Mouse (Mus musculus): ENCODE measurements at regions not wholly inside any gene's neighbourhood (a gene's known extent, or its start where the extent isn't known, plus 50 kb on each side); places are given as distances from the start of the nearest gene placed in this dataset.

- TF ChIP-seq CTCF (IDR thresholded peaks at IDR 0.05; ENCODE audit: insufficient read depth, low read length) (no peak), POLR2A (IDR thresholded peaks at IDR 0.05; ENCODE audit: borderline replicate concordance, extremely low read depth, low read depth, low read length) (no peak)
Observed at GRCm38 (mm10) chr16:86340311-86340710, 438.7 kb upstream of the Adamts5 start.

Measured in lung, adult 2 months (tissue).